Mouse (Mus musculus): ENCODE results near the gene Rai14.

Gene Rai14

GRCm38 (mm10) chr15:10714409-10715138 lies at the start of gene Rai14:
TSS of gene Rai14 (minus strand) at chr15:10714624.
- peak; percentile 85 for DNase-seq (ENCODE audit: extremely low spot score)

- no peak for DNase-seq (ENCODE audit: extremely low spot score)
Measured at GRCm38 (mm10) chr15:10761441-10761840, 47.0 kb upstream of the Rai14 start.

- DNase-seq (ENCODE audit: extremely low spot score): no peak
Measured at GRCm38 (mm10) chr15:10760006-10760405, 45.6 kb upstream of the Rai14 start.

- no peak for DNase-seq (ENCODE audit: extremely low spot score)
Measured at GRCm38 (mm10) chr15:10759440-10759839, 45.0 kb upstream of the Rai14 start.

- DNase-seq (ENCODE audit: extremely low spot score): no peak
Measured at GRCm38 (mm10) chr15:10758808-10759207, 44.4 kb upstream of the Rai14 start.

GRCm38 (mm10) chr15:10751141-10751540 lies 36.7 kb upstream of the Rai14 start:
- no peak for DNase-seq (ENCODE audit: extremely low spot score)

- no peak for DNase-seq (ENCODE audit: extremely low spot score)
Measured at GRCm38 (mm10) chr15:10750339-10750738, 35.9 kb upstream of the Rai14 start.

GRCm38 (mm10) chr15:10749678-10750077 lies 35.3 kb upstream of the Rai14 start:
- DNase-seq (ENCODE audit: extremely low spot score): no peak

GRCm38 (mm10) chr15:10747638-10748037 lies 33.2 kb upstream of the Rai14 start:
- no peak for DNase-seq (ENCODE audit: extremely low spot score)

- peak; percentile 38 for DNase-seq (ENCODE audit: extremely low spot score)
Measured at GRCm38 (mm10) chr15:10747226-10747625, 32.8 kb upstream of the Rai14 start.

GRCm38 (mm10) chr15:10746303-10747051 lies 32.1 kb upstream of the Rai14 start:
- peak; percentile 36 for DNase-seq (ENCODE audit: extremely low spot score)

- no peak for DNase-seq (ENCODE audit: extremely low spot score)
Measured at GRCm38 (mm10) chr15:10742441-10742840, 28.0 kb upstream of the Rai14 start.

- DNase-seq (ENCODE audit: extremely low spot score): no peak
Measured at GRCm38 (mm10) chr15:10739279-10739678, 24.9 kb upstream of the Rai14 start.

- no peak for DNase-seq (ENCODE audit: extremely low spot score)
Measured at GRCm38 (mm10) chr15:10738354-10739142, 24.1 kb upstream of the Rai14 start.

- DNase-seq (ENCODE audit: extremely low spot score): no peak
Measured at GRCm38 (mm10) chr15:10735948-10736347, 21.5 kb upstream of the Rai14 start.

GRCm38 (mm10) chr15:10735216-10735615 lies 20.8 kb upstream of the Rai14 start:
- DNase-seq (ENCODE audit: extremely low spot score): no peak

GRCm38 (mm10) chr15:10731398-10731797 lies 17.0 kb upstream of the Rai14 start:
- no peak for DNase-seq (ENCODE audit: extremely low spot score)

- DNase-seq (ENCODE audit: extremely low spot score): no peak
Measured at GRCm38 (mm10) chr15:10726272-10726671, 11.8 kb upstream of the Rai14 start.

- DNase-seq (ENCODE audit: extremely low spot score): no peak
Measured at GRCm38 (mm10) chr15:10724857-10725256, 10.4 kb upstream of the Rai14 start.

GRCm38 (mm10) chr15:10723507-10723906 lies 9.1 kb upstream of the Rai14 start:
- no peak for DNase-seq (ENCODE audit: extremely low spot score)

GRCm38 (mm10) chr15:10722629-10723339 lies 8.4 kb upstream of the Rai14 start:
- peak; percentile 33 for DNase-seq (ENCODE audit: extremely low spot score)
